19 mouse cellular contexts compared by ENCODE assay signal in the genomic region with DNA sequence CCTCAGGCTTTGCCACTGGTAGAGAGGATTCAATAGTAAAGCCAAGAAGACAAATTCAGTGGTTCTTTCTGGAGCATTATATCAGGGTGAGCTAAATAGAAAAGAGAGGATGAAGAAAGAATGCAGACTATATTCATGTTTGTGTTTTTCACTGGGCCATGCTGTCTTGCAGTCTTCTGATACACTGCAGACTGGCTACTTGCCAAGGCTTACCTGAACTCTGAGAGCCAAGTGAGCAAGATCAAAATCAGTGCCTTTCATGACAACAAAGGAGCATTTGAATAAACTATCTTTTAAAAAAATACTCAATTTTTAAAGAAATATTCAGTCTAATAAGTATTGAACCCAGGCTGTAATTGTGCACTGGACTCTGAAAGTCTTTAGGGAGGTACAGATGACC.
"Had no signal": no experiment of that assay in that cellular context is flagged by ENCODE, and none has a peak within 500 bp of the region (broad histone marks: within the 10 kb centered on the region; RNA-seq: fewer than 3 reads in every experiment).

No protein-coding gene starts in this region.

- H3K4me3 ChIP-seq: midbrain, embryonic 10.5 days; midbrain, embryonic 12.5 days; myocyte; neural tube, embryonic 13.5 days; neural tube, embryonic 15.5 days; stomach, embryonic 15.5 days had no signal

- DNase-seq: lung, adult 18-20 months; lung, embryonic 14.5 days; lung, postnatal 10 days; lung, postnatal 4 days; midbrain, embryonic 14.5 days; retina, postnatal 1 day; right cerebral cortex, adult 18-20 months; right cerebral cortex, postnatal 25 days; right cerebral cortex, postnatal 4 days; thymus, adult 2 months; thymus, postnatal 25 days; thymus, postnatal 4 days had no signal

- H3K27ac ChIP-seq: midbrain, embryonic 10.5 days; midbrain, embryonic 12.5 days; neural tube, embryonic 13.5 days; neural tube, embryonic 15.5 days; stomach, embryonic 15.5 days; stomach, postnatal 0 days had no signal
